ENCODE assay signal across 9 mouse cellular contexts in genomic region chr9:61055928-61056730, GRCm38 (mm10).
A peak's percentile ranks its signal among the peaks of the same experiment; 100 is the strongest.
DNase-seq lines count a peak whose midpoint lies in the region; ATAC-seq lines count a peak whose summit lies in the region.
"Had no signal": no experiment of that assay in that cellular context is flagged by ENCODE, and none has a peak within 500 bp of the region (broad histone marks: within the 10 kb centered on the region; RNA-seq: fewer than 3 reads in every experiment).

No protein-coding gene starts in this region.

- no peak overlapping the region for H3K4me3 ChIP-seq in midbrain, embryonic 10.5 days
- no peak overlapping the region for H3K4me3 ChIP-seq in midbrain, embryonic 15.5 days
- H3K4me3 ChIP-seq in limb, embryonic 13.5 days, result no peak overlapping the region

- H3K9me3 ChIP-seq in midbrain, embryonic 10.5 days (replicated peaks), result peaks cover 10% of the 10 kb centered on the region
- H3K9me3 ChIP-seq in midbrain, embryonic 15.5 days, result no peaks in the 10 kb centered on the region
- peaks cover 10% of the 10 kb centered on the region for H3K9me3 ChIP-seq in limb, embryonic 13.5 days

- H3K27me3 ChIP-seq in midbrain, embryonic 10.5 days (ENCODE audit: low read depth, poor library complexity, severe bottlenecking), result peaks cover 31% of the 10 kb centered on the region
- H3K27me3 ChIP-seq in midbrain, embryonic 15.5 days (replicated peaks), result 0 out of 2 replicates have a peak, but pooled peaks cover 3% of the 10 kb centered on the region
- peaks cover 16% of the 10 kb centered on the region for H3K27me3 ChIP-seq in limb, embryonic 13.5 days

- peaks cover 24% of the 10 kb centered on the region for H3K4me1 ChIP-seq in midbrain, embryonic 10.5 days
- H3K4me1 ChIP-seq in midbrain, embryonic 15.5 days, result peaks cover 15% of the 10 kb centered on the region
- peaks cover 34% of the 10 kb centered on the region for H3K4me1 ChIP-seq in limb, embryonic 13.5 days

- no peak for ATAC-seq in midbrain, embryonic 15.5 days (replicated peaks)
- 0 out of 2 replicates have a peak, but pooled peaks have one; percentile 6 for ATAC-seq in limb, embryonic 13.5 days (ENCODE audit: low FRiP score, low read depth)

- H3K36me3 ChIP-seq in midbrain, embryonic 10.5 days, result no peaks in the 10 kb centered on the region
- H3K36me3 ChIP-seq in midbrain, embryonic 15.5 days (replicated peaks), result no peaks in the 10 kb centered on the region
- H3K36me3 ChIP-seq in limb, embryonic 13.5 days, result no peaks in the 10 kb centered on the region

- intact Hi-C loops in gastrocnemius, postnatal 36 days (cut with DNase I), result no loop called here

- peak; percentile 26 to 27 for DNase-seq in frontal cortex, postnatal 10 days (ENCODE audit: low spot score in 2 of 2)
- no peak for DNase-seq in frontal cortex, postnatal 36 days (ENCODE audit: low spot score in 2 of 2)
- no peak for DNase-seq in midbrain, embryonic 10.5 days (ENCODE audit: low spot score)
- peak; percentile 68 for DNase-seq in thymus, postnatal 14 days
- no peak for DNase-seq in kidney, postnatal 36 days
- DNase-seq in gastrocnemius, postnatal 36 days, result no peak
- DNase-seq: gastrocnemius, postnatal 14 days had no signal

- no peak overlapping the region for H3K9ac ChIP-seq in midbrain, embryonic 15.5 days
- no peak overlapping the region for H3K9ac ChIP-seq in limb, embryonic 13.5 days

- 89% methylated on average over 15 of the region's 15 CpGs for WGBS in midbrain, embryonic 10.5 days
- 88% methylated on average over 15 of the region's 15 CpGs for WGBS in midbrain, embryonic 15.5 days
- 86% methylated on average over 15 of the region's 15 CpGs for WGBS in limb, embryonic 13.5 days

- H3K27ac ChIP-seq in midbrain, embryonic 10.5 days (replicated peaks), result peak overlapping the region; percentile 47
- no peak overlapping the region for H3K27ac ChIP-seq in midbrain, embryonic 15.5 days
- no peak overlapping the region for H3K27ac ChIP-seq in limb, embryonic 13.5 days

- H3K4me2 ChIP-seq in midbrain, embryonic 15.5 days, result no peak overlapping the region
- H3K4me2 ChIP-seq in limb, embryonic 13.5 days (replicated peaks), result peak overlapping the region; percentile 36; the same call in 1 of the 2 replicates

Comparison
In these comparisons a context has a peak if more than half of its experiments do, and no peak if none do; other contexts are left out.
1. DNase-seq: peak in frontal cortex, postnatal 10 days (2 of 2) and thymus, postnatal 14 days (single experiment); none in frontal cortex, postnatal 36 days (0 of 2), midbrain, embryonic 10.5 days (single experiment), kidney, postnatal 36 days (0 of 2) and gastrocnemius, postnatal 36 days (0 of 2).